Mouse (Mus musculus): ENCODE results near the gene Col10a1. TPM values are rescaled to one million over a fixed set of nuclear protein-coding genes. Genes with fewer than 3 reads are reported as not detected.
A peak's percentile ranks its signal among the peaks of the same experiment; 100 is the strongest.
"Not testable (repeated sequence)": the region's sequence is repeated elsewhere in the genome, so short reads cannot be mapped to it uniquely, and the experiment has no call there.

Gene Col10a1
- polyA plus RNA-seq (2012; rRNA removed), result 0.05 and 0.30 TPM in 2 replicates

DNA sequence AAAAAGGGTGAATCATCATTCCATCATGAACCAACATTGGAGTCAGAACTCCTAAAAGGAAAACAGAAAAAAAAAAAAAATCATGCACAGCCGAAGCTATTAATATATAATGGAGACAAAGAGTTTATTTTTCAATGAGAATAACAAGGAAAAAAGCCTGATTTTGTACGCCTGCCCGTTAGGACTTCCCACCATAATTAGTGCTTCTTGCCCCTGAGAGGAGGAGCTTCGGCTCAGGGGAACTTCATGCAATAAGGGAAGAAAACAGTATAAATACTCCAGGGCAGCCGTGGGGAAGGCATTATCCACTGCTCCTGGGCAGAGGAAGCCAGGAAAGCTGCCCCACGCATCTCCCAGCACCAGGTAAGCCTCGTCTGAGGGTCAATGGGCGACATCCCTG, at the start of gene Col10a1:
Gene Col10a1, plus strand, starts transcription at position 301 of the 400 bp plus-strand sequence.
- DNase-seq (ENCODE audit: low read depth), result no peak
- TF ChIP-seq CTCF (IDR thresholded peaks at IDR 0.05; ENCODE audit: borderline replicate concordance, extremely low read depth, insufficient read depth, insufficient read length) (no peak), POLR2A (IDR thresholded peaks at IDR 0.05; ENCODE audit: borderline replicate concordance, extremely low read depth, insufficient read depth, insufficient read length, poor library complexity, severe bottlenecking) (no peak)

DNA sequence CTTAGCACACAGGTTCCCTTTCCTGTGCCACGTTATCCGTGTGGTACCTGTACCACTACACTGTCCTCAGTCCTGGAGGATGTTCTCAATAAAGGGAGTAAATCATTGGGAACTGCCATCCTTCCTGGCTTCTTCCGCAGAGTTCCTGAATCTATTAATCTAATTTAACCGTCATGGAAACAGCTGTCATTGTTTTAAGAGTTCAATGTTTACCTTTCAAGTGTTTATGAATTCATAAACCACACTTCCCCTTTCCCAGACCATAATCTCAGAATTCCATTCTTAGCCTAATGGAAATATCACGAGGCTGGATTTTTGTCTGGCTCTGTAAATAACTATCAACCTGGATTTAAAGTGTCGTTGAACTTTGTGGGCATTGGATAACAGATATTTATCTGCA, 48.8 kb upstream of the Col10a1 start:
- TF ChIP-seq CTCF (IDR thresholded peaks at IDR 0.05; ENCODE audit: borderline replicate concordance, extremely low read depth, insufficient read depth, insufficient read length) (no peak), POLR2A (IDR thresholded peaks at IDR 0.05; ENCODE audit: borderline replicate concordance, extremely low read depth, insufficient read depth, insufficient read length, poor library complexity, severe bottlenecking) (no peak)

DNA sequence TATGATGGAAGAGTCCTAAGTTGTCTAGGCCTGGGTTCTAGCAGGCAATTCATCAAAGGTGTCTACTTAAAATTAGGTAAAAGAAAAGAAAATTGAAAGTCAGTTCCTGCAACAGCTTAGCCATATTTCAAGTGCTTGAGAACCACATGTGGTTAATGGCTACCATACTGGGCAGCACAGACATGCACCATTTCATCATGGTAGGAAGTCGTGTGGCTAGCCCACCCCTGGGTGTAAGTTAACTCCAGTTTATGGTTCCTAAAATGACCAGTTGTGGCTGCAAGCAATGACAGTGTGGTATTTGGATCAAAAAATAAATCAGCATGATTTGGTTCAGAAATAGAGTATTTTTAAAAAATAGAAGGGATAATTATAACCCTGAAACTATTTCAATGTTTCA, 47.9 kb upstream of the Col10a1 start:
- DNase-seq (ENCODE audit: low read depth), result no peak
- TF ChIP-seq POLR2A (IDR thresholded peaks at IDR 0.05; ENCODE audit: borderline replicate concordance, extremely low read depth, insufficient read depth, insufficient read length, poor library complexity, severe bottlenecking), result no peak
- no peak for TF ChIP-seq CTCF (IDR thresholded peaks at IDR 0.05; ENCODE audit: borderline replicate concordance, extremely low read depth, insufficient read depth, insufficient read length)

More for the DNA sequence above, 48.8 kb upstream of the Col10a1 start:
- DNase-seq (ENCODE audit: low read depth), result no peak

DNA sequence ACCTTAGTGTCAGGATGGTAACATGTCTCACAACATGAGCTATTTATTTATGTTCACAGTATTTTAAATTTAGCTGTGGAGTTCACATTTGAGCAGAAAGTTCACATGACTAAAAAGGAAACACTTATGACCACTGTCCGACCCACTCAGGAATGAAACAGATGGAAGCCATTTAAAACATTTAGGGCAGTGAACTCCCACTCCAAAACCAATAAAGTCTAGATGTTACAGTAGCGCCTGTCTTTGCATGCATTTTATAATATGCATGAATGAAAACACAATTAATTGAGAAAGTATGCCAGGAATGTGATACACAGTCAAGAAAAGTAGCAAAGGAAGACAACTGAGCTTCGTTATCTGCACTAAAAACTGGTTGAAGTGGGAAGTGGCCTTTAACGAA, 37.6 kb upstream of the Col10a1 start:
- no peak for DNase-seq (ENCODE audit: low read depth)
- TF ChIP-seq CTCF (IDR thresholded peaks at IDR 0.05; ENCODE audit: borderline replicate concordance, extremely low read depth, insufficient read depth, insufficient read length), result no peak
- TF ChIP-seq POLR2A (IDR thresholded peaks at IDR 0.05; ENCODE audit: borderline replicate concordance, extremely low read depth, insufficient read depth, insufficient read length, poor library complexity, severe bottlenecking), result no peak

DNA sequence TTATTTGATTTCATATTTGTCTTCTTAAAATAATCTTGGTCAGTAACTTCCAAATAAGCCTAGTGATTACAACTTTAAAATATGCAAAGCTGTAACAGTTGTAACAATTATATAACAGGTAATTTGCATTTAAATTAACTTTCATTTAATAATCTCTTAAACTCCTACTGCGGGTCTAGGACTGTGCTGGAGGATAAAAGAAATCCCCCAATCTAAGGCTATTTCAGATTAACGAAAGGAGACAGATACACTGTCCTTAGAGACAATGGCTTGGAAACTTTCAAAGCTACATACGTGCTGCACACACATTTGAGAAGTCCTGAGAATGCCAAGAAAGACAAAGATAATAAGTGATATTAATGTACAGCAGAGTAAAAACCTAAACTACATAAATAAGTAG, 31.5 kb upstream of the Col10a1 start:
- TF ChIP-seq POLR2A (IDR thresholded peaks at IDR 0.05; ENCODE audit: borderline replicate concordance, extremely low read depth, insufficient read depth, insufficient read length, poor library complexity, severe bottlenecking) (no peak), CTCF (IDR thresholded peaks at IDR 0.05; ENCODE audit: borderline replicate concordance, extremely low read depth, insufficient read depth, insufficient read length) (no peak)
- no peak for DNase-seq (ENCODE audit: low read depth)

DNA sequence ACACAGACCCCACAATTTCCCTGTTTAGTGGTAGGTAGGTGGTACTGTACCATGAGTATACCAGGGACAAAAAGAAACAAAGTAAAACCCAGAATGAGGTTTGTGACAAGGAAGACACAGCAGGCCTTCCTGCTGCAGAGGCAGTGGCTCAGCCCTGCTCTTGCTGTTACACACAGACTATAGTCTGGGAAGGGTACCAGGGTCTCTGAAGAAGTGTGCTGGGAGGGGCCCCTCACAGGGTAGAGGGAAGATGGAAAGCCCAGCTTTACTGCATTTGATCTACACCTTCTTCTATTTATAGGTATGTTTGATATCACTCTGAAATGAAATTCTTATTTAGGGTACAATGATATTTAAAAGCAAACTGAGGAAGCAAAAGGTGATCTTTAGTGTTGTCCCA, 26.0 kb upstream of the Col10a1 start:
- TF ChIP-seq CTCF (IDR thresholded peaks at IDR 0.05; ENCODE audit: borderline replicate concordance, extremely low read depth, insufficient read depth, insufficient read length), result no peak
- TF ChIP-seq POLR2A (IDR thresholded peaks at IDR 0.05; ENCODE audit: borderline replicate concordance, extremely low read depth, insufficient read depth, insufficient read length, poor library complexity, severe bottlenecking), result no peak
- DNase-seq (ENCODE audit: low read depth), result no peak

DNA sequence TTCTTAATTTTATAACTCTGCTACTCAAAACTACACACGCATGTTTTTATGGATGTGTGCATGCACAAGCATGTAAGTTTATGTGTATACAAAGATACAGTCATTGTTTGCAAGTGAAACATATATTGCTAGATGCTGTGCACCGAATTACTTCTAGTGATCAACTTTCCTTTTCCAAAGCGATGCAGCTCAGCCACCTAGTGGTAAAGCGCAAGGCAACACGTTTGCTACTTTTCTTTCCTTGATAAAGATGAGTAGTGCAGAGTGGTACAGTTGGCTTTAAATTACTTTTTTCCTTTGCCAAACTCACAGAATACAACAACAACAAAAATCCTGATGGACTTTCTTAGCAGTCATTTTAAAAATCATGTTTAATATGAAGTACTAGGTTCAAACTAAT, 21.6 kb upstream of the Col10a1 start:
- DNase-seq (ENCODE audit: low read depth), result peak; percentile 25
- no peak for TF ChIP-seq POLR2A (IDR thresholded peaks at IDR 0.05; ENCODE audit: borderline replicate concordance, extremely low read depth, insufficient read depth, insufficient read length, poor library complexity, severe bottlenecking)
- TF ChIP-seq CTCF (IDR thresholded peaks at IDR 0.05; ENCODE audit: borderline replicate concordance, extremely low read depth, insufficient read depth, insufficient read length), result peak; percentile 47; the same call in 1 of the 2 replicates

DNA sequence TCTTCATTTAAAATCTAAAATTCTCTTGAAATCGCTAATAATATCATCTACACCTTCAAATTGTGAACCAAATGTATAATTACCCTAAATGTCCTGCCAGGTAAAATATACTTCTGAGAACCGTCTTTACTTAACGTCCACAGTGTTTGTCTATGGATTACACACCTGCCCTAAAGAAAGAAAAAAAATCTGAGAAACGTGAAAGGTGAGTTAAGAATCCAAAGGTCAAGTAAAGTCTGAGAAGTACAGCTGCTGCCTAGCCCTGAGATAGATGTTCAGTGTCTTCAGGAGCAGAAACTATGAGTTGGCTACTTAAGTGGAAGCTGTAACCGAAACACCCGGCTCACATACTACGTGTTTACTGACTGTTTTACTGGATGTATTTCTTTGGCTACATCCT, 16.4 kb upstream of the Col10a1 start:
- no peak for TF ChIP-seq POLR2A (IDR thresholded peaks at IDR 0.05; ENCODE audit: borderline replicate concordance, extremely low read depth, insufficient read depth, insufficient read length, poor library complexity, severe bottlenecking)
- no peak for TF ChIP-seq CTCF (IDR thresholded peaks at IDR 0.05; ENCODE audit: borderline replicate concordance, extremely low read depth, insufficient read depth, insufficient read length)
- DNase-seq (ENCODE audit: low read depth), result no peak

DNA sequence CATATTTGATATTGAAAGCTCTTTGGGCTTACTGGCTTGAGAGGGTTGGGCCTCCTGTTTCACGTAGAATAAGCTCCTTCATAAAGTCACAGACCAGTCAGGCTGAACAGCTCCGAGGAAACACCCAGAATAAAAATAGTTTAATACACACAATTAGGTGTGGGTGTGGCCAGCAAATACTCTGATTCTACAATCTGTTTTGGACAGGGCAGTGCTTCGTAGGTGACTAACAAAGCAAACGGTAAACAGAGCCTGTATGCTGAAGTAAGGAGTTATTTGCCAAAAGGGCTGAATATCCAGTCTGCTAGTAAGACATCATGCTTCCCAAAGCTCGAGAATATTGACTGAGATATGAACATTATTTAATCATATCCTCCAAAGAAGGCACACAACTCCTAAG, 4.1 kb upstream of the Col10a1 start:
- DNase-seq (ENCODE audit: low read depth), result no peak
- TF ChIP-seq CTCF (IDR thresholded peaks at IDR 0.05; ENCODE audit: borderline replicate concordance, extremely low read depth, insufficient read depth, insufficient read length) (no peak), POLR2A (IDR thresholded peaks at IDR 0.05; ENCODE audit: borderline replicate concordance, extremely low read depth, insufficient read depth, insufficient read length, poor library complexity, severe bottlenecking) (no peak)

DNA sequence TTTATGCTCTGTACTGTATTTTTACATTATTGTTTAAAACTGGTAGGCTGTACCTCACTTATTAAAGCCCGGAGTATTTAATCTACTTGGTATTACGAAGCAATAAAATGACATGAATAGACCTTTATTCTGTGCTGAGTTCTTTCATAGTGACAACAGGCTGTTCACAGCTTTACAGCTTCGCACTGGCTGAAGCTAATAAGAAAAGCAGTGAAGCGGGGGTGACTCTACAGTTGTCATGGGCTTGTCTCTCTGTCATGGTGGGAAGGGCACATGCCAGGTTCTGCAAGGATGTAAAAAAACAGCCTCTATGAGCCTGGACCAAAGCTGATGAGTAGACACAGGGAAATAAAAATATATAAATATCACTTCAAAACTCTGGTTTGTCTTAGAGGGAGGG, 7.2 kb downstream of the Col10a1 start:
- TF ChIP-seq POLR2A (IDR thresholded peaks at IDR 0.05; ENCODE audit: borderline replicate concordance, extremely low read depth, insufficient read depth, insufficient read length, poor library complexity, severe bottlenecking), result no peak
- TF ChIP-seq CTCF (IDR thresholded peaks at IDR 0.05; ENCODE audit: borderline replicate concordance, extremely low read depth, insufficient read depth, insufficient read length), result no peak
- DNase-seq (ENCODE audit: low read depth), result peak; percentile 39

DNA sequence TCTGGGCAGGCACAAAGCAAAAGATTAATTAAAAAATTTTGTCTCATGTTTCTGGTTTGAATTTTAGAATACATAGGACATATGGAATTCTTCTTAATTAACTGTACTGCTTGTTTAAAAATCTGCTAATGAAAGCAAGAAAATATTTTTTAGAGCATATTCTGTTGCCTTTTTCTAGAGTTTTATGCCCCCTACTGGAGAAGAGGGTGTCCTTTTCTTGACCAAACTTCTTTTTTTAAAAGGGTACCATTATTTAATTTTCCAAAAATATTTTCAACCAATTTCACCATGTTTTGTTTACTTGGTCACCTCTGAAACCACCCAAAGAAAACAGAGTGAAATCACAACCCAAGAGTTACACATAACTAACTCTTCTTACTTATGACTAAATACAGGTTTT, 9.5 kb downstream of the Col10a1 start:
- no peak for DNase-seq (ENCODE audit: low read depth)
- no peak for TF ChIP-seq POLR2A (IDR thresholded peaks at IDR 0.05; ENCODE audit: borderline replicate concordance, extremely low read depth, insufficient read depth, insufficient read length, poor library complexity, severe bottlenecking)
- TF ChIP-seq CTCF (IDR thresholded peaks at IDR 0.05; ENCODE audit: borderline replicate concordance, extremely low read depth, insufficient read depth, insufficient read length), result no peak

DNA sequence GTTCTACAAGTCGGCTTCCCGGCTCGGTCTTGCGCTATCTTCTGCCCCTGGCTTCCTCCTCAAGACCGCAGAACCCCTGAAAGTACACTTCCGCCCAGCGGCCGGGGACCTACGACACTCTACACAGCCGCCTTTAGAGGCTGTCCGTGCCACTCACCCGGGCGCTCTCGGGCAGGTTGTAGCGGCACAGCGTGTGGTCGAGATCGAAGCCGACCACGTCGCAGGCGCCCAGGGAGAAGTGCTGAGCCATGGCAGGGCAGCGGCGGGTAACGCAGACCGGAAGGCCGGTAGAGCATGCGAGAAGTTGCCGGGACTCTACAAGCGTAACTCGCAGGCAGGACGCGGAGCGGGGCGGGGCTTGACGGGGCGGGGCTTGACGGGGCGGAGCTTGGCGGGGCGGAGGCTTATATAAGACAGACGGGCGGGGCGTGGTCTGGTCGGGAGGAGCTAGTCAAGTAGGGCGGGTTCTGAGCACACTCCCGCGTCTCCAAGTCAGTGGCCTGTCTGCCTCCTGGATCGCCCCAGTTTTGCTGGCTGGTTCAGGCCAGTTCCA, 28.5 kb downstream of the Col10a1 start, which contains the start of gene Nt5dc1:
Gene Nt5dc1, minus strand, starts transcription at position 349 of the 553 bp plus-strand sequence.
- TF ChIP-seq CTCF (IDR thresholded peaks at IDR 0.05; ENCODE audit: borderline replicate concordance, extremely low read depth, insufficient read depth, insufficient read length), result no peak
- peak; percentile 26; the same call in 1 of the 2 replicates for TF ChIP-seq POLR2A (IDR thresholded peaks at IDR 0.05; ENCODE audit: borderline replicate concordance, extremely low read depth, insufficient read depth, insufficient read length, poor library complexity, severe bottlenecking)
- DNase-seq (ENCODE audit: low read depth), result peak; percentile 97

DNA sequence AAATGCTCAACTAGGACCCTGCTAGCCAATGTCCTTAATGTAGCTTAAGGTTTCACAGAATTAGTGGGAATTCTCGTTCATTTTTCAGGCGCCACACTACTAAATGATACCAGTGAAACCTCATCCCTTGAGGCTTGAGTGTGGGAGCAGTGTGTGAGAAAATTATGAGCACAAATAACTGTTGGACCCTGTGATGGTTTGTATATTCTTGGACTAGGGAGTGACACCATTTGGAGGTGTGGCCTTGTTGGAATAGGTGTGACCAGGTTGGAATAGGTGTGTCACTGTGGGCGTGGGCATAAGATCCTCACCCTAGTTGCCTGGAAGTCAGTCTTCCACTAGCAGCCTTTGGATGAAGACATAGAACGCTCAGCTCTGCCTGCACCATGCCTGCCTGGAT, 29.0 kb downstream of the Col10a1 start:
- DNase-seq (ENCODE audit: low read depth), result not testable (repeated sequence)

Measured in brain, embryonic 14.5 days (tissue).